Mouse (Mus musculus): Measurements from ENCODE around the gene Crebrf. TPM values are rescaled to one million over a fixed set of nuclear protein-coding genes. Genes with fewer than 3 reads are reported as not detected.

Crebrf gene
- total and polyA plus RNA-seq, 3 experiments: 1.3 to 3.8 TPM; not detected in 1

DNA sequence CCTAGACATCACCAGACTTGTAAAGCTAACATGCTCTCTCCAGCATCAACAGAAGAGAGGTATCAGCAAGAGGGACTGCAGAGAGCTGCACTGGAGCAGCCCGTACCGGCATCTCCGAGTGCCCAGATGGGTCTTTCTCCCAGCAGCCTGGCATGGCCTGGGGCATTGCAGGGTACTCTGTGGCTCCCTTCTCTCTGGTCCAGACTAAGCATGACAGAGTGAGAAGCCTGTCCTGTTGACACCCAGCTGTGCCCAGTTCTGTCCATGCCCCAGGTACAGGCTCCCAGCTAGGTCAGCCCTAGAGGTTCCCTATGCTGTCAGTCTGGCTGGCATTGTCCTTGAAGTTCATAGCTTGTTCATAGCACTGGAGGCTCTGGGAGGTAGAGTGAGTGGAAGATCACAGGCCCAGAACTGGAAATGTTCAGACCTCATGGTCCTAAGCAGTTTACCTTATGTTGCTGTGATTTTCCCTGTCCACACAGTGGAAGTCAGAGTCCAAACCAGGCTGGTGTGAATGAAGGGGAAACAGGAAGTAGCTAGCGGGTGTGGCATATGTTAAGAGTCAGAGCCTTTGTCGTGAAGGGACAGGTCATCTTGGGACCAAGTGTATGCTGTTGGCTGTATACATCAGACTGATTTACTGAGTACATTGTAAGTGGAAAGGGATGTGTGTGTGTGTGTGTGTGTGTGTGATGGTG lies 77.8 kb downstream of the Crebrf start:
- peak; percentile 37 for DNase-seq (ENCODE audit: low read depth, low spot score)
- no peak overlapping the region for H3K27ac ChIP-seq (ENCODE audit: control insufficient read depth, low read depth, low read length)
- TF ChIP-seq TBP (IDR thresholded peaks at IDR 0.05; ENCODE audit: low read depth, low read length): no peak
- 0 out of 2 replicates have a peak, but pooled peaks have one; percentile 23 for TF ChIP-seq ELF1 (IDR thresholded peaks at IDR 0.05; ENCODE audit: low read depth, low read length)
- no peaks in the 10 kb centered on the region for H3K79me2 ChIP-seq (ENCODE audit: control insufficient read depth, insufficient read depth, low read length, poor library complexity)
- H3K36me3 ChIP-seq (ENCODE audit: control insufficient read depth in 1 of 2, insufficient read depth in 2 of 2, low read length in 2 of 2): peaks cover 3 to 7% of the 10 kb centered on the region in 2 experiments; a peak in 3 of 4 replicates
- H3K27me3 ChIP-seq (ENCODE audit: control insufficient read depth in 1 of 2, insufficient read depth in 2 of 2, low read length in 2 of 2): no peaks in the 10 kb centered on the region
- no peak overlapping the region for H3K9ac ChIP-seq (ENCODE audit: control insufficient read depth, low read depth, low read length, poor library complexity, severe bottlenecking)
- no peak overlapping the region for H3K4me3 ChIP-seq (ENCODE audit: control insufficient read depth in 1 of 2, insufficient read depth in 1 of 2, low read depth in 2 of 2, low read length in 2 of 2)
- peaks cover 3 to 6% of the 10 kb centered on the region in 2 experiments; a peak in 2 of 4 replicates for H3K4me1 ChIP-seq (ENCODE audit: control insufficient read depth in 1 of 2, insufficient read depth in 2 of 2, low read length in 2 of 2)
- H3K9me3 ChIP-seq (replicated peaks; ENCODE audit: insufficient read depth, low read length): no peaks in the 10 kb centered on the region

DNA sequence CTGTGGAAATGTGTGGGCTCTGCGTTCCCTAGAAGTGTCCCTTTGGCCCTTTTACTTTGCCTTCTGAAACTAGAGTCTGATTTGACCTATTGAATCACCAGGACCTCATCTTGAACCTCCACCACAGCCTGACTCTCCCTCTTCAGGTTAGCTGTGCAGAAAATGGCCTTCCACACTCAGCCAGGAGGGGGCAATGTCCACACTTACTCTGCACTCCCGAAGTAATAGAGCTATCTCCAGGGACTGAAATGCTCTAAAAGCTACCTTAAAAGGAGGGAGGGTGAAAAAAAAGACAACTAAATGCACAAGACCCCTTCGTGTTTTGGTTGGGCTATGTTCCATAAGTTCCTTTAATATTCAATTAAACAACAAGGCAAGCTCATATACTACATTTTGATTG lies 79.3 kb downstream of the Crebrf start:
- Histone ChIP-seq H3K9ac (ENCODE audit: control insufficient read depth, low read depth, low read length, poor library complexity, severe bottlenecking) (no peak overlapping the region), H3K27me3 (ENCODE audit: control insufficient read depth in 1 of 2, insufficient read depth in 2 of 2, low read length in 2 of 2) (0 out of 4 replicates have a peak, but pooled peaks cover 0 to under 1% of the 10 kb centered on the region in 2 experiments), H3K27ac (ENCODE audit: control insufficient read depth, low read depth, low read length) (no peak overlapping the region), H3K4me1 (ENCODE audit: control insufficient read depth in 1 of 2, insufficient read depth in 2 of 2, low read length in 2 of 2) (peaks cover 3 to 6% of the 10 kb centered on the region in 2 experiments; a peak in 2 of 4 replicates), H3K36me3 (ENCODE audit: control insufficient read depth in 1 of 2, insufficient read depth in 2 of 2, low read length in 2 of 2) (peaks cover 3 to 6% of the 10 kb centered on the region in 2 experiments; a peak in 3 of 4 replicates), H3K9me3 (replicated peaks; ENCODE audit: insufficient read depth, low read length) (no peaks in the 10 kb centered on the region), H3K4me3 (ENCODE audit: control insufficient read depth in 1 of 2, insufficient read depth in 1 of 2, low read depth in 2 of 2, low read length in 2 of 2) (no peak overlapping the region), H3K79me2 (ENCODE audit: control insufficient read depth, insufficient read depth, low read length, poor library complexity) (no peaks in the 10 kb centered on the region)
- TF ChIP-seq POLR2AphosphoS2 (IDR thresholded peaks at IDR 0.05; ENCODE audit: low read length): no peak
- no peak for TF ChIP-seq KAT2A (conservative IDR thresholded peaks at IDR 0.05; ENCODE audit: low read depth, low read length)
- peak; percentile 33; the same call in 1 of the 2 replicates for TF ChIP-seq BHLHE40 (IDR thresholded peaks at IDR 0.05; ENCODE audit: borderline replicate concordance, low read depth, low read length)
- no peak for TF ChIP-seq NELFE (IDR thresholded peaks at IDR 0.05; ENCODE audit: low read depth, low read length)
- TF ChIP-seq CHD1 (IDR thresholded peaks at IDR 0.05; ENCODE audit: low read depth, low read length): no peak
- no peak for TF ChIP-seq GATA1 (IDR thresholded peaks at IDR 0.05; ENCODE audit: low read depth, low read length)
- no peak for TF ChIP-seq TCF12 (IDR thresholded peaks at IDR 0.05; ENCODE audit: low read depth, low read length)
- TF ChIP-seq ZC3H11A (IDR thresholded peaks at IDR 0.05; ENCODE audit: low read depth, low read length): peak; percentile 60
- peak; percentile 75 to 84 (median 79) for TF ChIP-seq CTCF (IDR thresholded peaks at IDR 0.05 in 2 of 3, conservative IDR thresholded peaks at IDR 0.05 in 1 of 3; ENCODE audit: control insufficient read depth in 1 of 3, insufficient read depth in 1 of 3, low read depth in 2 of 3, low read length in 3 of 3, poor library complexity in 1 of 3, severe bottlenecking in 1 of 3)
- peak; percentile 84 for TF ChIP-seq SMC3 (IDR thresholded peaks at IDR 0.05; ENCODE audit: low read depth, low read length)
- TF ChIP-seq CHD2 (IDR thresholded peaks at IDR 0.05; ENCODE audit: low read length): no peak
- peak; percentile 42; the same call in 1 of the 2 replicates for TF ChIP-seq MAZ (IDR thresholded peaks at IDR 0.05; ENCODE audit: low read depth, low read length)
- no peak for TF ChIP-seq TAL1 (IDR thresholded peaks at IDR 0.05; ENCODE audit: low read length)
- TF ChIP-seq SIN3A (IDR thresholded peaks at IDR 0.05; ENCODE audit: low read length): peak; percentile 42; the same call in 1 of the 2 replicates
- TF ChIP-seq RAD21 (IDR thresholded peaks at IDR 0.05; ENCODE audit: low read depth, low read length): peak; percentile 70
- no peak for TF ChIP-seq ETS1 (IDR thresholded peaks at IDR 0.05; ENCODE audit: low read depth, low read length)
- peak; percentile 74 for DNase-seq (ENCODE audit: low read depth, low spot score)

All from MEL (cell line).